Mouse (Mus musculus) hindbrain, embryonic 11.5 days (tissue): Measurements from ENCODE around the gene Ppcdc. TPM values are rescaled to one million over a fixed set of nuclear protein-coding genes. Genes with fewer than 3 reads are reported as not detected.

ENCODE experiments used
- ATAC-seq: fragments of 200-750 bp; cut with Nextera tagmentation; 2 replicates; pipeline ENCODE4 v1.8.0; 2017; ENCODE audit warnings: mild to moderate bottlenecking, moderate TSS enrichment, moderate library complexity; ENCODE audit not compliant: low FRiP score
- DNase-seq: peaks from one replicate; pipeline ENCODE4 v3.0.0-alpha.2; 2015; ENCODE audit warnings: low spot score
- H3K27ac ChIP-seq: fragments of 300-500 bp; sonication (generic); 2 replicates; pipeline ENCODE4 v1.5.1; 2014; ENCODE audit warnings: mild to moderate bottlenecking, low read depth, low read length
- H3K27me3 ChIP-seq: fragments of 300-500 bp; sonication (generic); 2 replicates; pipeline ENCODE4 v1.6.1; 2014; ENCODE audit warnings: mild to moderate bottlenecking, low read length, moderate library complexity, mixed read lengths; ENCODE audit not compliant: control insufficient read depth, insufficient read depth
- H3K36me3 ChIP-seq: fragments of 300-500 bp; sonication (generic); 2 replicates; pipeline ENCODE4 v1.6.1; 2014; ENCODE audit warnings: mild to moderate bottlenecking, low read length, moderate library complexity, mixed read lengths; ENCODE audit not compliant: control insufficient read depth, insufficient read depth
- H3K4me1 ChIP-seq: fragments of 300-500 bp; sonication (generic); replicated peaks from 2 replicates; pipeline ENCODE4 v1.6.1; 2014; ENCODE audit warnings: low read length, mixed read lengths; ENCODE audit not compliant: control insufficient read depth, insufficient read depth
- H3K4me2 ChIP-seq: fragments of 300-500 bp; sonication (generic); replicated peaks from 2 replicates; pipeline ENCODE4 v1.6.1; 2014; ENCODE audit warnings: mild to moderate bottlenecking, low read depth, low read length
- H3K4me3 ChIP-seq: fragments of 300-500 bp; sonication (generic); 2 replicates; pipeline ENCODE4 v1.5.1; 2014; ENCODE audit warnings: low read depth, low read length
- H3K9ac ChIP-seq: fragments of 300-500 bp; sonication (generic); 2 replicates; pipeline ENCODE4 v1.6.1; 2014; ENCODE audit warnings: low read depth, low read length
- H3K9me3 ChIP-seq: fragments of 300-500 bp; sonication (generic); 2 replicates; pipeline ENCODE4 v1.6.1; 2016; ENCODE audit warnings: low read length; ENCODE audit not compliant: control insufficient read depth
- WGBS: fragments of 180-500 bp; shearing (Covaris S2); extraction: QIAGEN DNeasy Blood & Tissue Kit; methylation state at CpG from one replicate; pipeline ENCODE4 v1.1.7; 2014; 5-methylcytosine and 5-hydroxymethylcytosine counted together
- polyA plus RNA-seq: library from polyadenylated mRNA; unstranded; fragments of >200 nt; fragmentation: Nextera tagmentation; extraction: Ambion mirVana; gene quantifications from 2 replicates; pipeline ENCODE4 v1.2.1, GENCODE M21; 2014

The Ppcdc gene
- polyA plus RNA-seq, 1 experiment from 2014 or later = 19.8 TPM

- no peak overlapping the region for H3K27ac ChIP-seq
- H3K27me3 ChIP-seq = no peaks in the 10 kb centered on the region
- ATAC-seq = no peak
- no peak overlapping the region for H3K9ac ChIP-seq
- H3K4me3 ChIP-seq = no peak overlapping the region
- WGBS = 97% methylated on average over 2 of the region's 2 CpGs
- H3K9me3 ChIP-seq = no peaks in the 10 kb centered on the region
- H3K36me3 ChIP-seq = no peaks in the 10 kb centered on the region
- peak; percentile 11 for DNase-seq
- no peaks in the 10 kb centered on the region for H3K4me1 ChIP-seq
- no peak overlapping the region for H3K4me2 ChIP-seq
Observed at GRCm38 (mm10) chr9:57459707-57460106, 19.8 kb upstream of the Ppcdc start.

DNA sequence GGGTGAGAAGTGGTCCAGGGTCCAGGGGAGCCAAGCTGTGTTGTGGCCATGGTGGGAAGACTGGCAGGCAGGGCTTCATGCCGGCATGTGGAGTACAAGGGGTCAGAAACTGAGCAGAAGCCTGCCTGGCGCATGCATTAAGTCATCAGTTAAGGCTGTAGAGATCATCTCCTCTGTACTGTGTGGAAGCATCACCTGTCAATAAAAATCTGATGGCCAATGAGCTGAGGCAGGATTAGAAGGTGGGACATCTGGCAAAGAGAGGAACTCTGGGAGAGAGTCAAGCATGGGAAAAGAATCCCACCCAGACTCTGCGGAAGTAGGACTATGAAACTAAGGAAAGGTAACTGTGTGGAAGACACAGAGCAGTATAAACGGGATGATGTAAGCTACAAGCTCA, 13.6 kb upstream of the Ppcdc start:
- no peak overlapping the region for H3K4me2 ChIP-seq
- H3K9ac ChIP-seq = no peak overlapping the region
- no peak overlapping the region for H3K27ac ChIP-seq
- WGBS = 88% methylated on average over 4 of the region's 4 CpGs
- no peaks in the 10 kb centered on the region for H3K9me3 ChIP-seq
- no peak overlapping the region for H3K4me3 ChIP-seq
- H3K4me1 ChIP-seq = no peaks in the 10 kb centered on the region
- no peaks in the 10 kb centered on the region for H3K27me3 ChIP-seq
- no peak for DNase-seq
- H3K36me3 ChIP-seq = peaks cover 2% of the 10 kb centered on the region; the same call in 1 of the 2 replicates
- ATAC-seq = no peak

DNA sequence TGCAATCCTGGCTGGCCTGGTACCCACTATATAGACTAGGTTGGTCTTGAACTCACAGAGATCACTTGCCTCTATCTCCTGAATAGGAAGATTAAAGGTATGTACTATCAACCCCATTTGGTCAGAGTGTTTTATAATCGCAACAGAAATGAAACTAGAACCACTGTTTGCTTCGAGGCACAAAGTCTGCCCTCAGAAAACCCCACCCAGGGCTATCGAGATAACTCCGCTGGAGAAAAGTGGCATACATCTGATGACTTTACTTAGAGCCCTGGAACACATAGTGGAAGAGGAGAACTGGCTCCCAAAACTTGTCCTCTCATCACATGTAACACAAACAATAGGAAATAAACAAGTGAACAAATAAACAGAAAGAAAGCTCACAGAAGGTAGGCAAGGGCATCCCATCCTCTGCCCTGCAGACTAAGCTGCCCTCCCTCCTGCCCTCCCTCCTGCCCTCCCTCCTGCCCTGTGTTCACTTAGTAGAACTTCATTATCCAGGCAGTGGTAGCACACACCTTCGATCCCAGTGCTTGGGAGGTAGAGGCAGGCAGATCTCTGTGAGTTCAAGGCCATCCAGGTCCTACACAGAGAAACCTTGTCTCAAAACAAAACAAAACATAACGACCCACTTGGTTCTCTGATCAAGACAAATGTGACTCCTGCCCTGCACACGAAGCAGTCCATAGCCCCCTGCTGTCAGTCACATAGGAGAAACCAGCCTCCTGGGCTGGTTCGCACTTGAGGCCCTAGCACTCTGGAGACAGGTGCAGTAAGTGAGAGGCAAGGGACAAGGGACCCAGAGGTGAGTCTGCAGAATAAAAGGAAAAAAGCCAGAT, 12.9 kb upstream of the Ppcdc start:
- Histone ChIP-seq H3K27me3 (no peaks in the 10 kb centered on the region), H3K4me3 (no peak overlapping the region), H3K36me3 (peaks cover 2% of the 10 kb centered on the region; the same call in 1 of the 2 replicates), H3K4me1 (no peaks in the 10 kb centered on the region), H3K27ac (no peak overlapping the region), H3K4me2 (no peak overlapping the region), H3K9me3 (no peaks in the 10 kb centered on the region), H3K9ac (no peak overlapping the region)
- no peak for ATAC-seq
- 87% methylated on average over 8 of the region's 8 CpGs for WGBS
- DNase-seq = no peak

DNA sequence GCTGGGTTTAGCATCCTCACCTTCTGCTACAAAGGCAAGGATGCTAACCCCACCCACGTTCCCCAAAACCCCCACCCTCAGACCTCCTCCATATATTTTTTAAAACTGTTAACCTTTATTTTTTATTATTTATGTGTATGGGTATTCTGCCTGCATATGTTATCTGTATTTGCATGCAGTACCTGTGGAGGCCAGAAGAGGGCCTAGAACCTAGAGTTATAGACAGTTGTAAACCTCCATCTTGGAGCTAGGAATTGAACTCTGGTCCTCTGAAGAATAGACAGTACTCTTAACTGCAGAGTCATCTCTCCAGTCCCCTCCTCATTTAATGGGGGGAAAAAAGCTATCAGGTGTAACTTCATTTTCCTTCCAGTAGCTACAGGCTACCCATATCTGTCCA, 9.8 kb upstream of the Ppcdc start:
- peak; percentile 31 for DNase-seq
- ATAC-seq = no peak
- peaks cover 2% of the 10 kb centered on the region; the same call in 1 of the 2 replicates for H3K36me3 ChIP-seq

DNA sequence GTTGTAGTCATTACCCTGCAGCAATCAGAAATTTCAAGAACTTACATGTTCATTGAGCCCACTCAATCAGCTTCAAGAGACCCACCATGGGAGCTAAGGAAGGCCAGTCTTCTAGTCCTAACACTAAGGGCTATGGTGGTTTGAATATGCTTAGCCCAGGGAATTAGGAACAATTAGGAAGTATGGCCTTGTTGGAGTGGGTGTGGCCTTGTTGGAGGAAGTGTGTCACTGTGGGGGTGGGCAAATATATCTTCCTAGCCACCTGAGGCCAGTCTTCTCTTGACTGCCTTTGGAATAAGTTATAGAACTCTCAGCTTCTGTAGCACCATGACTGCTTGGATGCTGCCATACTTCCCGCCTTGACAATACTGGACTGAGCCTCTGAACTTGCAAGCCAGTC, 696 bp upstream of the Ppcdc start:
- no peak overlapping the region for H3K4me3 ChIP-seq
- DNase-seq = no peak
- no peak overlapping the region for H3K9ac ChIP-seq
- no peak overlapping the region for H3K4me2 ChIP-seq
- no peaks in the 10 kb centered on the region for H3K27me3 ChIP-seq
- no peak for ATAC-seq
- no peaks in the 10 kb centered on the region for H3K36me3 ChIP-seq
- 97% methylated on average over 1 of the region's 1 CpGs for WGBS
- H3K9me3 ChIP-seq = no peaks in the 10 kb centered on the region
- H3K4me1 ChIP-seq = no peaks in the 10 kb centered on the region
- H3K27ac ChIP-seq = no peak overlapping the region

More for the DNA sequence above, 9.8 kb upstream of the Ppcdc start:
- H3K4me2 ChIP-seq = no peak overlapping the region
- H3K27me3 ChIP-seq = no peaks in the 10 kb centered on the region
- no peaks in the 10 kb centered on the region for H3K4me1 ChIP-seq
- WGBS = 76% methylated on average over 1 of the region's 1 CpGs
- no peak overlapping the region for H3K9ac ChIP-seq
- no peak overlapping the region for H3K27ac ChIP-seq
- H3K4me3 ChIP-seq = no peak overlapping the region
- no peaks in the 10 kb centered on the region for H3K9me3 ChIP-seq

DNA sequence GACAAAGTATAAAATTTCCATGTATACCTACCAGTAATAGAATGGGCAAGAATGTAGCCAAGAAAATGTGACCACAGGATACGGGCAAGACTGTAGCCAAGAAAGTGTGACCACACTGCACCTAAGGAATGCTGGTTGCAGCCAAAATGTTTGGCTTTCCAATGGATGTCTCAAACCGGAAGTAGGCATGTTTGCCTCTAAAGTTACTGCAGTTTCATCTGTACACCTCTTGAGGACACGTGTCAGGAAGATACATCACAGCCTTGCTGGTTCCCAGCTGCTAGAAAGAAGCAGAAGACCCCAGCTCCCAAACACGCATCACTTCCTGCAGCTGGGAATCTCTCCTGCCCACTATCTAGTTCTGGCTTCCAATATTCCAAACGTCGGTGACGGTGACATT, 841 bp downstream of the Ppcdc start:
- peak overlapping the region; percentile 49 for H3K4me3 ChIP-seq
- H3K4me2 ChIP-seq = peak overlapping the region; percentile 66
- H3K27me3 ChIP-seq = no peaks in the 10 kb centered on the region
- H3K9ac ChIP-seq = peak overlapping the region; percentile 69
- 60% methylated on average over 7 of the region's 7 CpGs for WGBS
- no peaks in the 10 kb centered on the region for H3K36me3 ChIP-seq
- no peaks in the 10 kb centered on the region for H3K9me3 ChIP-seq
- no peak overlapping the region for H3K27ac ChIP-seq
- DNase-seq (peak; percentile 14), ATAC-seq (no peak)
- H3K4me1 ChIP-seq = no peaks in the 10 kb centered on the region

DNA sequence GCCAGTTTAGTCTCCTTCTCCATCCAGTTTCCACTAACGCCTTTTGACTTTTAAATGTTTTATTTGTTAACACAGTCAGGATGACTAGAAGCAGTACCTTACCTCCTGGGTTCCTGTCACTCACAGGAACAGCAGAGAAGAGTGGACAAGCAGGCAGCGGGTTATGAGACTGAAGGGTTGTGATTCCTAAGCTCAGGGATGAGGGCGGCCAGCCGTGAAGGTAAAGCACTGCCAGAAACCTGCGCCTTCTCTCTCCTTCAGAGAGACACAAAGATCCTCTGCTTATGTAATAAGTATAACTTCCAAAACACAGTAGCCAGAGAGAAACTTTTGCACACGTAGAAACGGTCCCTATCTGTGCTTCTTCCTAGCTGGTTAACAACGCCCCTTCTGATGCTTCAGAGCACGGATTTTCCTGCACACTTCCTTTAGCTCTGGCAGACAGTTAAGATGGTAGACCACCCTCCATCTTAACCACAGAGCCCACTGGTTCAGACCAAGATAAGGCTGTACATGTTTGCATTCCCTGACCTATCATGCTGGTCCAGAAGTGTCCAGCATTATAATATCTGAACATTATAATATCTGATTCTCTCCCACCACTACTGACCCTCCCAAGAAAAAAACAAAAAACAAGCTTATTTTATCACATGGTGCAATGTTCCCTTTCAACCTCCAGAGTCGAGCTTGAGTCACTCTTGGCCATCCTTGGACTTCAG, 1.9 kb downstream of the Ppcdc start:
- 82% methylated on average over 10 of the region's 10 CpGs for WGBS
- Histone ChIP-seq H3K9ac (no peak overlapping the region), H3K9me3 (no peaks in the 10 kb centered on the region), H3K4me2 (no peak overlapping the region), H3K27me3 (no peaks in the 10 kb centered on the region), H3K27ac (no peak overlapping the region), H3K36me3 (no peaks in the 10 kb centered on the region), H3K4me1 (0 out of 2 replicates have a peak, but pooled peaks cover 2% of the 10 kb centered on the region), H3K4me3 (no peak overlapping the region)
- ATAC-seq (no peak), DNase-seq (no peak)

- DNase-seq = no peak
- Histone ChIP-seq H3K9me3 (no peaks in the 10 kb centered on the region), H3K4me1 (0 out of 2 replicates have a peak, but pooled peaks cover 2% of the 10 kb centered on the region), H3K36me3 (no peaks in the 10 kb centered on the region), H3K9ac (no peak overlapping the region), H3K27ac (no peak overlapping the region), H3K4me3 (no peak overlapping the region), H3K27me3 (no peaks in the 10 kb centered on the region), H3K4me2 (no peak overlapping the region)
- 80% methylated on average over 5 of the region's 5 CpGs for WGBS
- ATAC-seq = no peak
Observed at GRCm38 (mm10) chr9:57436166-57436565, 3.8 kb downstream of the Ppcdc start.
